Mouse (Mus musculus) naive thymus-derived CD4-positive, alpha-beta T cell, adult 2 months (primary cell): ENCODE measurements around the gene Apopt1.

Experiments used
- DNase-seq: peaks from one replicate; pipeline ENCODE4 v3.0.0-alpha.2; 2011; ENCODE audit warnings: low read depth

Gene Apopt1

GRCm38 (mm10) chr12:111747421-111747820, 34.4 kb downstream of the Apopt1 start:
- DNase-seq: no peak

- no peak for DNase-seq
Measured at GRCm38 (mm10) chr12:111750739-111751138, 37.7 kb downstream of the Apopt1 start.

DNA sequence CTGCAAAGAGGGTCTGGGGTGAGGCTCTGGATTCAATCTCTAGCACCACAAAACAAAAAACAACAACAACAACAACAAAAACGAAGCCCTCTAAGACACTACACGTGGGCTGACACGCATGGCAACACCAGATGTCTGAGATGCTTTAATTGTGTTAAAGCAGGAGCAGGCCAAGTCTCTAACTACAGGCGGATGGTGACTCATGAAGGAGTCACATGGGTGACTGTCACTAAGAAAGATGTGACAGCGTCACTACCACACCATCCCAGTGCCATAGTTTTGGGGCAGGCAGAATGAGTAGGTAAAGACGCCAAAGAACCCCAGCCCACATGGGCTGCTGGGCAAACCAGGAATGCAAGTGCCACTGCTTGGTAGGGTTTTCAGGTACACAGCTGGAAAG, 39.4 kb downstream of the Apopt1 start:
- no peak for DNase-seq

GRCm38 (mm10) chr12:111753347-111753746, 40.3 kb downstream of the Apopt1 start:
- DNase-seq: no peak

DNA sequence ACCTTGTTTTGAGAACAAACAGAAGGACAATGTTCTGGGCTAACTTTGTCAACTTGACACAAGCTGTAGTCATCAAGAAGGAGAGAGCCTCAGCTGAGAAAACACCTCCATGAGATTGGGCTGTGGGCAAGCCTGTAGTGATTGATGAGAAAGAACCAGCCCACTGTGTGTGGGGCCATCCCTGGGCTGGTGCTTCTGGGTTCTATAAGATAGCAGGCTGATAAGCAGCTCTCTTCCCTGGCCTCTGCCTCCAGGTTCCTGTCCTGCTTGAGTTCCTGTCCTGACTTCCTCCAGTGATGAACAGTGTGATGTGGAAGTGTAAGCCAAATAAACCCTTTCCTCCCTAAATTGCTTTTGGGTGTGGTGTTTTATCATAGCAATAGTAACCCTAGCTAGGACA, 41.6 kb downstream of the Apopt1 start:
- DNase-seq: no peak

DNA sequence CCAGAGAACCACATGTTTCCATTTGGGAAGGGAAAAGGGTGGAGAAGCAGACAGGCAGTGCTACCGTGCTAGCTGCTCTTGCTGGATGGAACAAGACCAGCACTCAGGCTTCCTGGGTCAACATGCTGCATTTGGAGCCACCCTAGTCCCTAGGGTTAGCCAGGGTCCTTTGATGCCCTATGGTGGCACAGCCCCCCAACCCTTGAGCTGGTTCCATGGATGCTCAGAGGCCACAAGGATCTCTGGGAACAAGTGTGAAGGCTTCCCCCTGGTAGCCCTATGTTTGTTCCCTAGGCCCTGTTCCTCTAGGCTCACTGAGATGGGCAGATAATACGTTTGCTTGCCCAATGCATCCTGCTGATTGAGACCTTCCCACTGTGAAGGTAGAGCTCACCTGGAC, 42.2 kb downstream of the Apopt1 start:
- DNase-seq: no peak

GRCm38 (mm10) chr12:111756082-111756697, 43.1 kb downstream of the Apopt1 start:
- no peak for DNase-seq

DNA sequence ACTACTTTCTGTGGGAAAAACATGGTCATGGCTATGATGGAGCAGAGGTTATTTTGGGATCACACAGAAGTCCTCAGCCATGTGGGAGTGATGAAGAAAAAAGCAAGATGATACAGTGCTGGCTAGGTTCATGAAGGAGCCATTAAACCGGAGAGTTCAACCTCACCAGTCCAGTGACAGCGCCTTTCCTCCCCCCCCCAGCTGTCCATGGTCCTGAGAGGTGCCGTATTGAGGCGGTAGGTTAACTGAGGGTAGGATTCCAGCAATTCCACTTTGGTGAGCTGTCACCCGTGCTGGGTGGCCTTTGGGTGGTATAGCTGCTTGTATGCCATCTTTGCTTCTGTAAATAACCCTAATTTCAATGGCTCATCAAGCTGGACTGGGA, 43.6 kb downstream of the Apopt1 start:
- DNase-seq: no peak

DNA sequence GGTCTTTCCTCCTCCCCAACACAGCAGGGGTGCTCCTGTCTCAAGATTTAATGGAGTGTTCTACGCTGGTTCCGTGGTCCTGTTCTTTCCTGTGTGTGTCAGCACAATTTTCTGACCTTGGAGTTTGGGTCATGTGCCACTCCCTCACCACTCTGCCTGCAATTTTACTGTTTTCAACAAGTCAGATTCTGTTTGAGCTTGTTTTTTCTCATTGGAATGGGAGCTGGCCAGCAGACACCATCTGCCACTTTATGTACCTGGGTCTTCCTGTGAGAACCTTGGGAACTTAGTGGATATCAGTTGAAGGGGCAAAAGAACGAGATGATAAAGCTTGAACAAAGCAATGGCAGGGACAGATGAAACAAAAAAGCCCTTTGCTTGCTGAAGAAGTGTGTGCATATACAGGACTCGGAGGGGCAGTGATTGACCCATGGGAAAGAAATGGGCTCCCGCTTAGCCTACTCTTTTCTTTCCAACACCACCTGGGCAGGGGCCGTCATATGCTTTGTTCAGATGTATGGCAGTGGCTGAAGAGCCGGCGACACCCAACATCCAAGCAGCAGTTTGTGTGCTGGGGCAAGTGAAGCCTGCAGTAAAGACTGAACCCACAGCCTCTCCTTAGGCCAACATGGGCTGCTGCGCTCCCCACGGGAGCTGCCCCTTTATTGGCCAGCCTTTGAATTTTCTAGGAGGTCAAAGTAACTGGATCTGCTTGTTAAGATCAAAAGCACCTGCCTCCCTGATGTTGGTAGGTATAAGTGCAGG, 44.7 kb downstream of the Apopt1 start:
- no peak for DNase-seq

GRCm38 (mm10) chr12:111758381-111759175, 45.5 kb downstream of the Apopt1 start, which contains the start of gene Klc1:
Klc1 (plus strand) TSS chr12:111758849.
- DNase-seq: peak; percentile 82

GRCm38 (mm10) chr12:111759176-111760061, 46.4 kb downstream of the Apopt1 start:
- DNase-seq: no peak

GRCm38 (mm10) chr12:111760306-111760908, 47.3 kb downstream of the Apopt1 start:
- no peak for DNase-seq

DNA sequence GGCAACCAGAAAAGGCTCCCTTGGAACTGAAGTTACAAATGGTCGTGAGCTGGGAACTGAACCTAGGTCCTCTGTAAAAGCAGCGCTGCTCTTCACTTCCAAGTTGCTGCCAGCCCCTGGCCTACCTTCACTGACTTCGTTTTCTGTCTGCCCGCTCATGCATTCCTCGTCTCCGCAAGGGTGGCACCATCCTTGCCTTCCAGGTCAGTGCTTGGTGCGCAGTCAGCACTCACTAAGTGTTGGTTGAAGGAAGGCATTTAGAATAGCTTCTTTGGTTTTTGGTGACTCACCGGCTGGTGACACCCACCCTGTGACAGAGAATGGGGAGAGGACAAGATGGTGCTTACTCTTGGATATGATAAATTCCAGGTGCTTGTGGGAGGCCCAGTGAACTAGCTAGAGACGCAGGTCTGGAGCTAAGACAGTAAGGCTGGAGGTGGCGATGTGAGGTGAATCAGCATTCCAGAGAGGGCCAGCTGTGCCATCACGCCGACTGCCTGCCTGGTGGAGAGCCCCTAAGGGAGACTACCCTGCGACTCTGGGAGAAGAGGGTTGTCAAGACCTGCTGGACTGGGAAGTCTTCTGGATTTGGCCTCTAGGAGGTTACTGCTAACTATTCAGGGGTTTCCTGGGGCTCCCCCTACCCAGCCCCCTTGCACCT, 49.7 kb downstream of the Apopt1 start:
- DNase-seq: no peak

DNA sequence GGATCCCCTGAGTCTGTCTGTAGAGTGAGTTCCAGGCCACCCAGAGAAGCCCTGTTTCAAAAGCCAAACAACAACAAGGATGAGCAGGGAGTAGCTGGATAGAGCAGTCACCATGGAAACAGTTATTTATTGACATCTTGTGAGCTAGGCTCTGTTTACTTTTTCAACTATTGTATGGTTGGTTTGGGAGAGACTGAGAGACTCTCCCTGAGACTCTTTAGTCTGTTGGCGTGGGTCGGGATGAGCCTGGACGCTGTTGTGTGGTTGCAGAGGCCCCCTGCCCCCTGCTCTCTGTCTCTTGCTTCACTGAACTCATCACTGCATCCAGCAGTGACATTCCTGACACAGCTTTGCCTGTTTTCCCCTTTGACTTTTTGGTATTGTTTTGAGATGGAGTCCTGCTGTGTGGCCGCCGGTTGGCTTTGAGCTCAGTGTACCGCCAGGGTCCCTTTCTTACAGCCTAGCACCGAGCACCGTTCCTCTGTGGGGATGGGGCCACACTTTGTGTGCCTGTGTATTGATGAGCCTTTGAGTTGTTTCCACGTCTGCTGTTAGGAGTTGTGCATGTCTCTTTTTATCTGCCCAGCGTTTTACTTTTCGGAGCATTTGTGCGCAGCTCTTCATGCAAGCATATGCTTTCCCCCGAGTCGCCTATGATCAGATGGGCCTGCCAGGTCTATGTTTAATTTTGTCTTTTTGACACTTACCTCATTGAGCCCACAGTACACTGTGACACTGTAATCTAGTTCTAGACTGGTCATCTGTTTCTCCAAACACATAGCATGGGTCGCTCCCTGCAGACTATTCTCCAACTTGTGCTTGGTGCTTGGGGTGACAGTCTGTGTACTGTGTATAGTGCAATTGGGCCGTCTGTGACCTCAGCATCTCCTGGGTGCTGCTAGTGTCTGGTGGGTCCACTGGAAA, 53.5 kb downstream of the Apopt1 start:
- no peak for DNase-seq

- no peak for DNase-seq
Measured at GRCm38 (mm10) chr12:111768322-111768928, 55.4 kb downstream of the Apopt1 start.

DNA sequence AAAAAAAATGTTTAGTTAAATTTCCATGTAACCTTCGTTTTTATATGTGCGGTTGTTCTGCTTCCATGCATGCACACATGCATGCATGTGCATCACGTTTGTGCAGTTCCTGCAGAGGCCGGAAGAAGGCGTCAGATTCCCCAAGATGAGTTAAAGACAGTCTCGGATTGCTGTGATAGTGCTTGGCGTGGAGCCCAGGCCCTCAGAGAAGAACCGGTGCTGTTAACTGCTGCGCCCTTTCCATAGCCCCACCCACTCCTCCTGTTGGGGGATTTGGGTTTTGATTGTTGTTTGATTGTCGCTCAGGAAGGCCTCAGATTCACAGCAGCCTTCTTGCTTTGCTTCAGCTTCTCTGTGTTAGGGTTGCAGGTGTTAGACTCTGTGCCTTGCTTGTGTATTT, 56.2 kb downstream of the Apopt1 start:
- peak; percentile 44 for DNase-seq

DNA sequence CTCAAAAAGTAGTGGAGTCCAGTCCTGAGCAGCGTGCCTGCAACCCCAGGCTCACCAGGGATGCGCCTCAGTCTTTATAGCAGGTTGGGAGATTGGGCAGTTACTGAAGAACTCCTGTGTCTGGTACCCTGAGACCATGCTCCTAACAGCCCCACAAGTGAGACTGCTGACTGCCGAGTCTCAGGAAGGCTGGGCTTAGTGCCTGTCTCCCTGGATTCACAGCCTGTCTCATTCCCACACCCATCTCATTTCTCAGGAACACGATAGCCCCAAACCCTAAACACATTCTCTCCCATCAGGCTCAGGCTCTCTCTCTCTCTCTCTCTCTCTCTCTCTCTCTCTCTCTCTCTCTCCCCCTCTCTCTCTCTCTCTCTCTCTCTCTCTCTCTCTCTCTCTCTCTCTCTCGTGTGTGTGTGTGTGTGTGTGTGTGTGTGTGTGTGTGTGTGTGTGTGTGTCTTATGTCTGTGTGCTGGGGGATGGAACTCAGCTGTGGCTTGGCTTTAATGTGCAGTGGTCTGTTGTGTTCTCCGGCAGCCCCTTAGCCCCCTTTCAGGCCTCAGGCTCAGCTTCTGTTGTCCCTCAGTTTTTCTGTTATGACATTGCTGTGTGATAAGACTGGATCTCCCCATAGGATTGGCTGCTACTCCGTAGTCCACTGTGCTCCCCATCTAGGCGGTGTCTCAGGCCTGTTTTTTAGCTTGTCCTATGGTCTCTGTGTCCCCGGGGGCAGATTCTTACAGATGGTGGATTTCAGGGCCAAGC, 56.9 kb downstream of the Apopt1 start:
- DNase-seq: no peak

GRCm38 (mm10) chr12:111770651-111771050, 57.6 kb downstream of the Apopt1 start:
- DNase-seq: no peak

GRCm38 (mm10) chr12:111774156-111774555, 61.1 kb downstream of the Apopt1 start:
- DNase-seq: no peak
